Mouse (Mus musculus) heart, adult 8-10 months (tissue): Measurements from ENCODE around the gene Cox17. TPM values are rescaled to one million over a fixed set of nuclear protein-coding genes. Genes with fewer than 3 reads are reported as not detected.

Experiments used
- DNase-seq: peaks from one replicate; pipeline ENCODE4 v3.0.0; 2022; ENCODE audit warnings: low spot score
- total RNA-seq, 4 experiments: library from RNA; stranded (reverse); gene quantifications; 2 replicates each; pipeline ENCODE4 v1.2.4; 2022

Gene Cox17
- total RNA-seq, 4 experiments from 2014 or later, result 269 to 387 (median 331) TPM

DNA sequence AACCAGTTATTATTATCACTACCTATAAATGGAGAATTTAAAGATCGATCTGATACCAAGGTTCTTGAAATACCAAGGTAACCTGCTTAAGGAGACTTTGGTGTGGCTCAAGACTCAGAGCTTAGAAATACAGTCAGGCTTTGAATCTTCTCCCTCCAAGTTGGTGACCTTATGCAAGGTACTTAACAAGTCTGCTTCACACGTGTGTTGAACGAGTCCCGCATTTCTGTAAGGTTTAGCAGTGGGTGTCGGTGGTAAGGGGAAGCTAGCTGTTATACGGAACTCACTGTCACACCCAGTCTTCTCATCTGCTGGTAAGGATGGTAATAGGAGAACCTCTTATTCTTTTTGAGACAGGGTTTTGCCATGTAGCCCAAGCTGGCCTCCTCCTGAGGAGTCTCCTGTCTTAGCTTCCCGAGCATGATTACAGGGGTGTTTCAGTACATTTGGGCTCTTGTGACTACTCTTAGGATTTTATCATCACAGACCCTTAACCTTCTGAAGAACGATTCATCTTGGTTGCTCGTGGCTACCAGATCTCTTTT lies 1.5 kb downstream of the Cox17 start:
- DNase-seq, result no peak

DNA sequence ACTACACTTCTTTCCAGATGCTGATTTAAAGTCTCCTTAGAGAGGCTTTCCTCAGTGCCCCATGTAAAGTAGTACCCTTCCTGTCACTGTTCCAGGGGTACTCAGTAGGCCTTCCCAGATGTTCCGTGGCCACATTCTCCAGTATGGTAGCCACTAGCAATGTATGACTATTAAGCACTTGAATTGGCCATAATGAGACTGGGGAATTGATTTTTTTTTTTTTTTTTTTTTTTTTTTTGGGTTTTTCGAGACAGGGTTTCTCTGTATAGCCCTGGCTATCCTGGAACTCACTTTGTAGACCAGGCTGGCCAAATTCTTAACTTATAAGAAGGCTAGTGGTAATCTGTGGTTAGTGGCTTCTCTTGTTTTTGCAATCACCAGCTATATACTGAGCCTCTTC lies 3.1 kb downstream of the Cox17 start:
- DNase-seq, result no peak

DNA sequence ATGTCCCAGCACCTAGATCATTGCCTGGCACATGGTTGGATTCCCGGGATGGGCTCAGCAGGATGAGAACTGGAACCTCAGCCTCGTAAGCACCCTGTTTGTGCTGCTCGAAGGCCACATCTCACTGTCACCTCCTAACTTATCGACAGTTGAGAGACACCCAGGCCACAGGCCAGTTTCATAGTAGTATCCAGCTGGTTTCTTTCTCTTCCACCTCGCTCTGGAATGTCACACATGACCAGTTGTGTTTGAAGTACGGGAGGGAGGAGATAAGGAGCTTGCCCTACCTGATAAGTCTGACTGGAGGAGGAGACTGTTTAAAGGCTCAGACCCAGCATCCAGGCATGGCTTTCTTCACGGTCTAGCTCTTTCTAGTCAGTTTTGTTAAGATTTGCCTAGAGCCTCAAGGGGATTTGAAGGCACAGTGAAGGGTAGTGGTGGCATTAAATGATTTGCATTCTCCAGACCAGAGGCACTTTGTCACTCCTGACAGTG lies 3.6 kb downstream of the Cox17 start:
- peak; percentile 77 for DNase-seq

DNA sequence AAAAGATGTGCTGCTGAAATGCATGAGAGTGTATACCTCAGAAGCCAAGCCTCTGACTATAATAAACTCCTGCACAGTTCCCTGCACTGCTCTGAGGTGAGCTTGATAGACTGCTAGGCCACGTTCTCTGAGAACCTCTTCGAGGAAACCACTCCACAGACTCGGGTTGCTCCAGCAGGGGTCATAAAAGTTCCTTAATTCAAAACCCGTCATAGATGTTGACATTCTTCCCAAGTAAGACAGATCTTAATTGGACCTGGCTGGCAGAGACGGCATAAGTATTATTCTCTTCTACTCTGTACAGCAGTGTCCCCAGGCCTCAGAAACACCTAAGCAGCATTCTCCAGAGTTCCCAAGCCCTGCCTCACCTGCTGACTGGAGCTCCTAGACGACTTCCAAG lies 4.1 kb downstream of the Cox17 start:
- no peak for DNase-seq

DNA sequence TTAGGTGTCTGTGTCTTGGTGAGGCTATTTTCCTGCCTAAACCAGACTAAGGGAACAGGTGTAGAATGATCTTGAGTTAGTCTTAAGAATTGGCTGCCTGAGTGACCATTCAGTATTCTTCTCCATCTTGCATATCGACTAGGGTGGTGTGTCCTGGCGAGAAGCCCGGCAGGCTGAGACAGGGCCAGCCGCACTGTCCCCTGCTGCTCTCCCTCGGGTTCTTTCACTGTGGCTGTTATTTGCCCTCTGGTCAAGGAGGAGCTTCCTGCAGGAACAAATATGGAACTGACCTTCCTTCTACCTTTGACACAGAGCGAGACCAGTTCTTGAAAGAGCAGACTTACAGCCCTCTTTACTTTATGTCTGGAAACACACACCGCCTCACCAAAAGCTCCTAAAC lies 5.2 kb downstream of the Cox17 start:
- DNase-seq, result no peak

DNA sequence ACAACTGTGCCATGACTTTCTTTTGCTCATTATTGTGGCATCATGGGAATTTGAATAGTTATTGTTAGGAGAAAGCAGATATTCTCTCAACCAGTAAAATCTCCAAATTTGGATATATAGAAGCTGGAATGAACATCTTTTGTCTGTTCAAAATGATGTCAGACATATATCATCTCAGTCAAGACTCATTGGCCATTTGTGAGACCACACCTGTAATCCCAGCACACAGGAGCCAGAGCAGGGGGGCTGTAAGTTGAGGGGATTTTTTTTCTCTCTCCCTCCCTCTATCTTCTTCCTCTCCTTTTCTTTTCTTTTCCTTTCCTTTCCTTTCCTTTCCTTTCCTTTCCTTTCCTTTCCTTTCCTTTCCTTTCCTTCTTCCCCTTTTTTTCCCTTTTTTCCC lies 6.1 kb downstream of the Cox17 start:
- DNase-seq, result no peak

DNA sequence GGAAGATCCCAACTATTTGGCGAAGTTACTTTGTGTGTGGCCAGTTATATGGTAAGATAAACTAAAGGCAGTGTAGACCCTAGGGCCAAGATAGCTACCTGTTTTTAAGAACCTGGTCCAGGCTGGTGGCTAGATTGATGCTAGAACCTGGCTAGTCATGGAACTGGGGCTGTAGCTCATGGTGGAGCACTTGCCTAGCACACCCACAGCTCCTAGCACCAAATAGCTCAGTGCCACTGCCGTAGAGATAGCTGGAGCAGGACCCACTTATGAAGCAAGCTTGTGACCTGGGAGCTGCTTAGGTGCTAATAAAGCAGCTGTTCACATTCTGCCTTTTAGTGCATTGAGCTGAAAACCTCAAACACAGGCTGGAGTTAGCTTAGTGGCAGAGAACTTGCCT lies 6.9 kb downstream of the Cox17 start:
- DNase-seq, result no peak

DNA sequence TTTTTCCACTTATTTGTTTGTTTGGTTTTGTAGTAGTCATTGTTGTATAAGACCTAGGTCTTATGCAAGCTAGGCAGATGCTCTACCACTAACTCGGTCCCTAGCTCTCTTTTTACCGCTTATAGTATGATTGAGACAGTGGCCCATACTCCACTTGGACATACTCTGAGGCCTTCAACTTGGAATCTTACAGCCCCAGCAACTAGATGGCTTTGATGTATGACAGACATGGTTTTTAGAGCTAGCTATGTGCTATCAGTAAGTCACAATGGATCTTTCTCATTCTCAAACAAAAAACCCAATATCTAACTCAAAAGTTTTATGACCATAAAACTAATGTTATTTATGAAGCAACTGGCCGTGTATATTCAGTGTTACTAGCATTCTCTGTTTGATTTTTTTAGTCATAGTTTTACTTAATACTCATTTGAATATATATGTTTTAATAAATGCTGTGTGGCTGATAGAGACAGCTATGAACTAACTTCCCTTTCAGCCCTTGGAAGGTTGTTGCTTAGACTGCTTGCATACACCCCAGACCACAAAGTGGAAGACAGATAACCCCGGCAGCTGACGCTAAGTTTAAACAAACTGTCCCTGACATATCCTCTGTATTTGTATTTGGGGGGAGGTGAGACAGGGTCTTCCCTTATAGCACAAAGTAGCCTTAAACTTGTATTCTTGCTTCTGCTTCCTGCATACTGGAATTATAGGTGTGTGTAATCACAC lies 7.6 kb downstream of the Cox17 start:
- DNase-seq, result no peak

DNA sequence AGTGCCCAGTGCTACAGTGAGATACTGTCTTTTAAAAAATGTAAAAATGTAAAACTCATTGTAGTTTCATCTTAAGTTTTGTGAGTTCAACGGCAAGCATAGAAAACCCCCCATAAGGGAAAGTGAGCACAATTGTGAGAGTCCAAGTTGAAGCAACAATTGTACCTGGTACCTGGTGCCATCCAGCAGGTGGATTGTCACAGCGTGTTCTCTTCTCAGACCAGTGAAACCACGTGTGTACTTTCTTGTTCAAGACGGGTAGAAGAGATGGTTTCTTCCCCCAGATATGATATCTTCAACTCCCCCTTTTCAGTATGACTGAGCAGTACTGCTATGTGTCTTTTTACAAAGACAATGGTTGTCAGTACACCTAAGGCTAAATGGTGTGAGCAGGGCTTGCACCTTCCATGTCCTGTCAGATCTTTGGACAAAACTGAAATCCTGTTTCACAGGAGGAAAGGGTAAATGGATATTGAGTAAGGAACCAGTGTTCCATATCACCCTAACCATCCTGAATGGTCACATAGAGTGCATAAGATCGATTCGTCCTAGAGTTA lies 11.5 kb downstream of the Cox17 start:
- DNase-seq, result no peak

DNA sequence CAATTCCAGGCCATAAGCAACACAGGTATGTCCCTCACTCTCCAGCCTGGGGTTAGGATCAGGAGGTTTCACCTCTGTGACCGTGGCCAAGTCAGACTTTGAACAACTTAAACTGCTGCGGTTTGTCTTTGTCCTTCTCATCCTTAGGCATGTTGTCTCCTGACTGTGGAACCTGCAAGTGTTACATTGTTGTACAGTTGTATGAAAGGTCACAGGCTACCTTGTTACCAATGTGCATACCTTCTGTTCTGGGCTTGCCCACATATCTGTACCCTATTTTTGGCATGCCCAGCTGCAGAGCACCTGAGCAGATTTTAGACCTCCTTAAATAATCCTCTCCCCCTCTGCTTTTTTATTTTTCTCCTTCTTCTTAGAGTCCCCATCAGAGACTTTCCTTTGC lies 12.4 kb downstream of the Cox17 start:
- no peak for DNase-seq

DNA sequence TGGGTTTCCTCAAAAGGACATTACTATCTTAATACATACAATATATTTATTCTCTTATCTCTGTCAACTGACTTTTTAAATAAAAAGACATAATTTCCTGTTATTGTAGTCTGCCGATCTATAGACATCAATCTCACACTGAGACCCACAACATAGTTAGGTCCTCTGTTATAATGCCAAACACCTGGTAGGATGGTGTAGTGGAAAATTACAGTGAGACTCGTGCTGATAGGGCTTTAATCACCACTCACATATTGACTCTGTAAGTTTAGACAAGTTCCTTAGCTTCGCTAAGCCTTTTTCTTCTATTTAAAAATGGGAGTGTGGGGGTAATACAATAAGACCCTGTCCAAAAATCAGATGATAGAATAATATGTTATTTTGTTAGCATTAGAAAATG lies 13.1 kb downstream of the Cox17 start:
- DNase-seq, result no peak

DNA sequence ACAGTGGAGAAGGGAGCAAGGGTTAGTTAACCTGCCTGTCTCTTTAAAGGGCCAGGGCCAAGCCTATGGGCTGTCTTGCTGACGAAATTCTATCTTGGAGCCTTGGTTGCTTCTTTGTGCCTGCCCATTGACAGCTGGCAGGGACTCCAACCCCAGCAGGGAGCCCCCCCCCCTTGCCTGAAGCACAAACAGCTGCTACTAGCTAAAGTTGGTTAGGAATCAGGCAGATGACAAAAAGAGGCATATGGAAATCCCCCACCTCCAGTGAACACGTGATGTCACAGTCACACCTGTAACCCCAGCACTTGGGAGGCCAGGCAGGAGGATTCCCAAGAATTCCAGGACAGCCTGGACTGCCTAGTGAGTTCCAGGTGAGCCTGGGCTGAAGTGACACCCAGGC lies 13.5 kb downstream of the Cox17 start:
- no peak for DNase-seq

DNA sequence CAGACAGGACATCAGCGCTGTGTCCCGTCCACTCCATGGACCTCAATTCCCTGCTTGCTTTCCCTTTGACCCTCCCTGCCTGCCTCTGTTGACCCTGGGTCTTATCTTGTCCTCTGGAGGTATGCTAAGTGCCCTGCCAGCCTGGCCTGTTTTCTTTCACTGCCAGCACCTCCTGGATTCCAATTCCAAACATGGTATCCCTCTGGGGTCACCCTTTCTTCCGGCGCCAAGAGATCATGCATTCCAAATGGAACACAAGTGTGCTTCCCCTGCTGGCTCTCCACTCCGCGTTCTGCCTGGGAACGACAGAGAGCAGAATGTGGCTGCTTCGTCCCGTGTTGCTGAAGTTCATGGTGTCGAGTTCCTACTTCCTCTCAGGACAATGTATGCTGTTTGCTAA lies 15.1 kb downstream of the Cox17 start, which contains the start of gene Popdc2:
Popdc2 (plus strand) TSS at position 277 of the 400 bp plus-strand sequence.
- peak; percentile 83 for DNase-seq

DNA sequence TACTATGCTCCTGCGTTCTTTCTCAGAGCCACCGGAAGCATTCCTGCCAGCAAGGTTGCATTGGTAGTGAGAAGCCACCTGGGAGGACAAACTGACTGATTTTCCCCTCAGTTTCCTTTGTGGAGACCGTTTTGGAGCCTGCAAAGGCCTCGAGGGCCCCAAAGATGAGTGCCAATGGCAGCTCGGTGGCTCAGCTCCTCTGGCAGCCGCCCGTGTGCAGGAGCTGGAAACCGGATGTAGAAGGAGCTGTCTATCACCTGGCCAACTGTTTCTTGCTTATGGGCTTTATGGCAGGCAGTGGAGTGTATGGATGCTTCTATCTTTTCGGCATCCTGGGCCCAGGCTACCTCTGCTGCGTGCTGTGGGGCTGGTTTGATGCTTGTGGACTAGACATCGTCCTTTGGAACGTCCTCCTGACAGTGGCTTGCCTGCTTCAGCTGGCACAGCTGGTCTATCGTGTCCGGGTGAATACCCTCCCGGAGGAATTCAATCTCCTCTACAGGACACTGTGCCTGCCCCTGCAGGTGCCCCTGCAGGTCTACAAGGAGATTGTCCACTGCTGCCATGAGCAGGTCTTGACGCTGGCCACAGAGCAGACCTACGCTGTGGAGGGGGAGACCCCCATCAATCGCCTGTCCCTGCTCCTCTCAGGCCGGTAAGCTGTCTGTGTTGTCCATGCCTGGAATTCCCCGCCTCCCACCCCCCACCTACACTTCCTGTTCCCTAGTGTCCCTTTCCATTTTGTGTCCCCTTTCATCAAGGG lies 15.9 kb downstream of the Cox17 start:
- no peak for DNase-seq

DNA sequence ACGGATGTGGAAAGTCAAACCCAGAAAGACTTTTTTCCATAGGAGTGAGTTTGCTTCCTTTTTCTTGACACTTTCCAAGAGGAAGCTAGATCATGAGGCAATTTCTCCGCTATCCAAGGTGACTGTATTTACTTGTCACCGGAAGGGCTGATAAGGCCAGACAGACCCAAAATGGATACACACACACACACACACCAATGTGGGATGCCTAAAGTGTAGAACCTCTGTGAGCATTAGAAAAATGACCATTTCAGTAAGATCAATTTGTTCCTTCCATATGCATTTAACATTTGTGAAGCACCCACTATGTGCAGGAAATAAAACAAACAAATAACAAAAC lies 16.4 kb downstream of the Cox17 start:
- no peak for DNase-seq

DNA sequence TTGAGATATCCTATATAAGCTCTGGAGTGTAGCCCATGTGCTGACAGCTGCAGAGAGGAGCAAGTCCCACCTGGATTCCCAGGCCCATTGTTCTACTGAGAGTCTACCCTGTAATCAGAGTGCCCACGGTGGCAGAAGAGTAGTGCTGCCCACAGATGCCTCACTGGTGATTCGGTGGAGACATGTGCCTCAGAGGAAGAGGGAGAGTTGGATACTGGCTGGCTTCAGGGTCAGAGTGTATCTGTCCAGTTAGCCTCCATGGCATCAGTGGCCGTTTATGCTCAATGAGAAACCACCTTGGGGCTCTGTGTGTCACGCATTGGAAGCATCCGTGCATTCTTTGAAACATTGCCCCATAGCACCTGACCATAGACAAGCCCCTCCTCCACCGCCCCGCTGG lies 16.9 kb downstream of the Cox17 start:
- DNase-seq, result no peak

DNA sequence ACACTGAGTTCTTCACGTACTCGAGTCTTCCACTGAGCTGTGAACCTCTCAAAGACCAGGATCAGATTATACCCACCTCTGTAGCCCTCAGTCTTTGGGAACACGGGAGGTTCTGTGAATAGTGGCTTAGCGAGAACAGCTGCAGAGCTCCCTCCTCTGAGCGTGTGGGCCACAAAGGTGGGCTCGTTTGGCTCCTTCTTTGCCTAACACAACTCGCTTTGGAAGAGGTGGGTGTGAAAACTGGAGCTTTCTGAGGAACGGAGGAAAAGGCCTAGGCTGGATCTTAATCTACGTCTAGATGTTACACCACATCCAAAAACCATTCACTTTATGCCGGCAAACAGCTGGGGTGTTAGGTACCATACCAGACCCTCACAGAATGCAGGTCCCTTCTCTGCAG lies 18.6 kb downstream of the Cox17 start:
- DNase-seq, result no peak

DNA sequence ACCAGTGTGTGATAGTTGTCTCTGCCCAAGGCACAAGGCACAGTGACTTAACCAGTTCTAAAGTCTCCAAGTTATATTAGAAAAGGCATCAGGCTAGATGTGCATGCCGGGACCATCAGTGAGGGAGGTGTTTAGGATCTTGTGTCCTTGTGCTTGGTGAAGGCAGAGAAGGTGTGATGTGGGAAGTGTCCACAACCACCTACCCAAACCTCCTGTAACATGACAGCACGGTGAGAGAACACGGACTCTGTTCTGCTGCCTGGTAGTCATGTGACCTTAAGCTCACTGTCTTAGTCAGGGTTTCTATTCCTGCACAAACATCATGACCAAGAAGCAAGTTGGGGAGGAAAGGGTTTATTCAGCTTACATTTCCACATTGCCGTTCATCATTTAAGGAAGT lies 19.4 kb downstream of the Cox17 start:
- no peak for DNase-seq

DNA sequence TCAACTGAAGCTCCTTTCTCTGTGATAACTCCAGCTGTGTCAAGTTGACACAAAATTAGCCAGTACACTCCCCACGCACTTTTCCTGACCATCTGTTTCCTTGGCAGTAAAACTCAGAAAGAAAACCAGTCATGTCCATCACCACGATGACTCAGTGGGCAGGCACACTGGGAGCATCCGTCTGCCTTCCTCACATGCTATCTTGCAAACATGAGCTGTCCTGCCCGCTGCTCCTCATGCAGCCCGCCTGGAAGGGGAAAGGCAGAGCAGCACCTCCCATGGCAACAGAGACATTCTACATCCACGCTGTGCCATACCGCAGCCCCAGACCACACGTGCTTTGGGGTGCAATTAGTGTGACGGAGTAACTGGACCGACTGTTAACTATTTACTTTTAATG lies 21.5 kb downstream of the Cox17 start:
- DNase-seq, result peak; percentile 70

DNA sequence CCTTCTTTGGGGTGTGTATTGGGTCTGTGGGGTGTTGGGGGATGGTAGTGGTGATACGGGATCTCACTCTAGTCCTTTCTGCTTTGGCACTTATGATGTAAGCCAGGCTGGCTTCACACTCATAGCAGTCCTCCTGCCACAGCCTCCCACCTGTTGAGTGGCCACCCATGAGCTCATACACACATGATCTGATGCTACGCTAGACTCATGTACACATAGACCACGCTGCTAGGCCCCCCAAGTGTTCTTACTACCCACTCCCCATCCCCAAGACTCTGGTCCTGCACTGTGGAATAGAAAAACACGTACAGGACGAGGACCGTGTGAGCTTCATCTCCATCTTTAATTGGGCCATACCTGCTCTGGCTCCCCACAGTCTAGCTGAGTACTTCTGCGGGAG lies 22.2 kb downstream of the Cox17 start:
- DNase-seq, result no peak

DNA sequence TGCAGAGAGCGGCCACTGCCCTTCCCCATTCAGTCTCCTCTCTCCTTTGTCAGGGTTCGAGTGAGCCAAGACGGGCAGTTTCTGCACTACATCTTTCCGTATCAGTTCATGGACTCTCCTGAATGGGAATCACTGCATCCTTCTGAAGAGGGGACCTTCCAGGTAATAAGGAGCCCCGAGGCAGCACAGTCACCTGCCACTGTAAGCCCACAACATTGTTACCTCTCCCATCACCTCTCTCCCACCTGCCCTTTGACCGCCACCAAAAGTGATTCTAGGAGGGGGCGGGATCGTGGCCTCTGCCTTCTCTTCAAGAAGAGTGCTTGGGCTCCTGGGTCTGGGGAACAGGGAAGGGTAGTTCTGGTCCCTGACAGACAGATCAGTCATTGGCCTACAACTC lies 22.6 kb downstream of the Cox17 start:
- no peak for DNase-seq

DNA sequence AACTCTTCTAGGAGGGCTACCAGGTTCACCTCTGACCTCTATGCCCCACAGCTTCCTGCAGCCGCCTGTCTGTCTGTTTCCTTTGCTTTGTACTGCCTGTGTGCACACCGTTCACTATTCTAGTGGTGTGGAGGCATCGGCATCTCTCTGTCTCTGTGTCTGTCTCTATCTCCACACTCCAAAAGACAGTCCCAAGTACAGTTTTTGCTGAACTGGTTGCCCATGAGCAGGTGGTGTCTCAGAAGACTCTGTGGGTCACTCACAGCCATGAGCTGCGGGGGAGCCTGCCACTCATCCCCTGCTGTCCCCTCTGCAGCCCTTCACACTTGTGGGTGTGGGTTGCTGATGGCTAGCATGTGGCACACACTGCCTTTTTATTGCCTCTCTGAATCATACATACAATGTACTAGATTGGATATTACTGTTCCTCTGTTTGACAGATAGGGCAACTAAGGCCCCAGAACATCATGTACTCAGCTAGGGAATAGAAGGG lies 23.2 kb downstream of the Cox17 start:
- no peak for DNase-seq
